Mouse (Mus musculus): ENCODE data around the gene Meis1. TPM values are rescaled to one million over a fixed set of nuclear protein-coding genes. Genes with fewer than 3 reads are reported as not detected.

Meis1 gene
- total and polyA plus RNA-seq, 3 experiments = 0.19 to 3.6 (median 0.81) TPM

DNA sequence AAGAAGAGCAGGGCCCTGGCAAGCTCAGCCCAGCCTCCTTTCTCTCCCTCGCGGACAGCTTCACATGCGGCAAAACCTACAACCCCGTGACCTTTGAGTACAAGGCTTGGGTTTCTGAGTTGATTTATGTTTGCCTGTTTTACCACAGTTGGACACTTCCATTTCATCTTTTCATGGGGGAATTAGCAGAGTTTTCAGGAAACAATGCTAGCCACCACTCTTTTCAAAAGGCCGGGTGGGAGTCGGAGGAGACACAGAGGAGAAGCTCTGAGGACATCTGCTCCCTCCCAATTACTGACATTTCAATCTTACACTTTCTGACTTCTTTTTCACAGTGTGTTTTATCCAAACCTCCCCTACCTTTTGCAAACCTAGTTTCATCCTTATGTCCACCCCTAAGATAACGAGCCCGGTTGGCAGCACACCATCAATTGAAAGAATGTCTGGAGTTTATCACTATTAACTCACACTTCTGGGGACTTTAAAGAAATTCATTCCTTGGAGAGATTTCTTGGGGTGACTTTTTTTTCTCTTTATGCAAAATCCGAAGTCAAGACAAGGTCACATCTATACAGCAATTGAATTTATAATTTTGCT, 133.0 kb downstream of the Meis1 start:
- H3K9ac ChIP-seq (ENCODE audit: insufficient read depth, low read depth) = no peak overlapping the region
- H3K4me2 ChIP-seq (ENCODE audit: insufficient read depth, low read depth, poor library complexity, severe bottlenecking) = no peak overlapping the region
- H3K27ac ChIP-seq (ENCODE audit: insufficient read depth, low read depth) = no peak overlapping the region
- no peaks in the 10 kb centered on the region for H3K27me3 ChIP-seq (replicated peaks)
- H3K9me3 ChIP-seq (replicated peaks; ENCODE audit: low read length) = no peaks in the 10 kb centered on the region
- dilution Hi-C loops (cut with MboI; ENCODE audit: extremely low pct_ligation_motif_present, extremely low pct_unique_long_range_greater_than_20kb, low sequenced_read_pairs) = no loop called here
- no peak for DNase-seq (ENCODE audit: extremely low read depth)
- peaks cover under 1 to 14% of the 10 kb centered on the region in 2 experiments; a peak in 1 of 4 replicates for H3K4me1 ChIP-seq (ENCODE audit: control insufficient read depth in 1 of 2, insufficient read depth in 2 of 2)
- H3K36me3 ChIP-seq (replicated peaks in 1 of 2; ENCODE audit: control insufficient read depth in 1 of 2, insufficient read depth in 1 of 2, low read length in 1 of 2) = no peaks in the 10 kb centered on the region
- H3K79me2 ChIP-seq (replicated peaks; ENCODE audit: control insufficient read depth, extremely low read depth, insufficient read depth, poor library complexity, severe bottlenecking) = no peaks in the 10 kb centered on the region
- H3K4me3 ChIP-seq (replicated peaks in 1 of 3; ENCODE audit: low read depth in 2 of 3, low read length in 2 of 3, poor library complexity in 1 of 3) = no peak overlapping the region
- in situ Hi-C loops (cut with MboI; ENCODE audit: low pct_ligation_motif_present, low pct_unique_long_range_greater_than_20kb, low sequenced_read_pairs) = no loop called here
- TF ChIP-seq ZNF384 (IDR thresholded peaks at IDR 0.05; ENCODE audit: low read depth, low read length) (no peak), CTCF (conservative IDR thresholded peaks at IDR 0.05 in 1 of 2, IDR thresholded peaks at IDR 0.05 in 1 of 2; ENCODE audit: low read depth in 2 of 2, low read length in 2 of 2) (no peak), ZMIZ1 (IDR thresholded peaks at IDR 0.05; ENCODE audit: low read depth, low read length) (no peak), SMC3 (IDR thresholded peaks at IDR 0.05; ENCODE audit: low read depth, low read length) (no peak), ETS1 (conservative IDR thresholded peaks at IDR 0.05; ENCODE audit: low read depth, low read length) (no peak), MAFK (IDR thresholded peaks at IDR 0.05; ENCODE audit: insufficient replicate concordance, low read length) (no peak), E2F4 (IDR thresholded peaks at IDR 0.05; ENCODE audit: insufficient replicate concordance, low read depth, low read length) (no peak), SIN3A (IDR thresholded peaks at IDR 0.05; ENCODE audit: low read length) (no peak), RCOR1 (conservative IDR thresholded peaks at IDR 0.05; ENCODE audit: low read depth, low read length) (no peak), ZC3H11A (IDR thresholded peaks at IDR 0.05; ENCODE audit: low read depth, low read length) (no peak), JUN (IDR thresholded peaks at IDR 0.05; ENCODE audit: insufficient read depth, low read depth, low read length) (no peak), GABPA (IDR thresholded peaks at IDR 0.05; ENCODE audit: insufficient replicate concordance, low read depth, low read length) (no peak), CHD2 (IDR thresholded peaks at IDR 0.05; ENCODE audit: low read length) (no peak), HCFC1 (IDR thresholded peaks at IDR 0.05; ENCODE audit: low read depth, low read length) (no peak), IRF4 (IDR thresholded peaks at IDR 0.05; ENCODE audit: low read depth, low read length) (no peak), CHD1 (IDR thresholded peaks at IDR 0.05; ENCODE audit: low read depth, low read length) (no peak), MEF2A (IDR thresholded peaks at IDR 0.05; ENCODE audit: borderline replicate concordance, low read depth, low read length) (no peak), UBTF (IDR thresholded peaks at IDR 0.05; ENCODE audit: low read depth, low read length) (no peak)

DNA sequence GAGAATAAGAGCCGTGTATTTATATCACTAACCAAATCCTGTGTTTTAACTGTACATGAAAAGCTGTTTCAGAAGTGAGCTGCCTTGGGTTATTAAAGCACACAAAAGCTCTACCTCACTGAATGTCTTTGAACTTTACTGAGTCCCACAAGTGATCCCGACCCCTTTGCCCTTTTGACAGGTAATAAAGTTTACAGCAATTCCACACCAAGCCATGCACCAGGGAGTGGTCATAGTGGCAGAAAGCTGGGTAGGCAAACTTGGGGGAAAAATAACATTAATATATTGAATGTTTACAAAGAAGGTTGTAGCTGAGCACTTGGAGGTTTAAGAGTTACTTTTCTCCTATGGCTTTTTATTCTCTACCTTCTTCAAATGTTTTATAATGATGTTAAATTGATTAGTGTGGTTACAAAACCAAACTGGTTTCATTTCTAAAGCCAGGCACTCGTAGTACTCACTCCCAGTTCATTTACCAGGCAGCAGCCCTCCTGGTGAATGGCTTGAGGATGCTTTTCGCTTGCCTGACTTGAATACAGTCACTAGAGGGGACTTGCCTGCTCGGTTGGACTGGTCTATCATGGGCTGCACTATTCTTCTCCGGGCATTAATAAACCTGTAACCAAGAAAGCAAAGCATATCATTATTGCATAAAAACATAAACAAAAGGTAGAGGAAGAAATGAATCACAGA, 133.6 kb downstream of the Meis1 start:
- dilution Hi-C loops (cut with MboI; ENCODE audit: extremely low pct_ligation_motif_present, extremely low pct_unique_long_range_greater_than_20kb, low sequenced_read_pairs) = no loop called here
- no peak for TF ChIP-seq EP300 (IDR thresholded peaks at IDR 0.05; ENCODE audit: low read length)
- TF ChIP-seq E2F4 (IDR thresholded peaks at IDR 0.05; ENCODE audit: insufficient replicate concordance, low read depth, low read length) = no peak
- no peak for TF ChIP-seq POLR2AphosphoS2 (IDR thresholded peaks at IDR 0.05; ENCODE audit: low read depth, low read length)
- TF ChIP-seq UBTF (IDR thresholded peaks at IDR 0.05; ENCODE audit: low read depth, low read length) = no peak
- no peak for TF ChIP-seq GABPA (IDR thresholded peaks at IDR 0.05; ENCODE audit: insufficient replicate concordance, low read depth, low read length)
- TF ChIP-seq JUND (conservative IDR thresholded peaks at IDR 0.05; ENCODE audit: low read depth, low read length) = no peak
- TF ChIP-seq CTCF (conservative IDR thresholded peaks at IDR 0.05 in 1 of 2, IDR thresholded peaks at IDR 0.05 in 1 of 2; ENCODE audit: low read depth in 2 of 2, low read length in 2 of 2) = no peak
- no peak for TF ChIP-seq ZC3H11A (IDR thresholded peaks at IDR 0.05; ENCODE audit: low read depth, low read length)
- TF ChIP-seq USF1 (IDR thresholded peaks at IDR 0.05; ENCODE audit: low read depth, low read length) = no peak

More for the DNA sequence above, 133.6 kb downstream of the Meis1 start:
- H3K9me3 ChIP-seq (replicated peaks; ENCODE audit: low read length) = no peaks in the 10 kb centered on the region
- DNase-seq (ENCODE audit: extremely low read depth) = no peak
- no peaks in the 10 kb centered on the region for H3K36me3 ChIP-seq (replicated peaks in 1 of 2; ENCODE audit: control insufficient read depth in 1 of 2, insufficient read depth in 1 of 2, low read length in 1 of 2)
- H3K4me3 ChIP-seq (replicated peaks in 1 of 3; ENCODE audit: low read depth in 2 of 3, low read length in 2 of 3, poor library complexity in 1 of 3) = no peak overlapping the region
- H3K27me3 ChIP-seq (replicated peaks) = no peaks in the 10 kb centered on the region
- H3K9ac ChIP-seq (ENCODE audit: insufficient read depth, low read depth) = no peak overlapping the region
- H3K79me2 ChIP-seq (replicated peaks; ENCODE audit: control insufficient read depth, extremely low read depth, insufficient read depth, poor library complexity, severe bottlenecking) = no peaks in the 10 kb centered on the region
- H3K4me2 ChIP-seq (ENCODE audit: insufficient read depth, low read depth, poor library complexity, severe bottlenecking) = no peak overlapping the region
- in situ Hi-C loops (cut with MboI; ENCODE audit: low pct_ligation_motif_present, low pct_unique_long_range_greater_than_20kb, low sequenced_read_pairs) = no loop called here
- no peak overlapping the region for H3K27ac ChIP-seq (ENCODE audit: insufficient read depth, low read depth)
- H3K4me1 ChIP-seq (ENCODE audit: control insufficient read depth in 1 of 2, insufficient read depth in 2 of 2) = peaks cover 2 to 16% of the 10 kb centered on the region in 2 experiments; a peak in 2 of 4 replicates
